Mouse (Mus musculus): ENCODE data around the gene Dnm3.

DNA sequence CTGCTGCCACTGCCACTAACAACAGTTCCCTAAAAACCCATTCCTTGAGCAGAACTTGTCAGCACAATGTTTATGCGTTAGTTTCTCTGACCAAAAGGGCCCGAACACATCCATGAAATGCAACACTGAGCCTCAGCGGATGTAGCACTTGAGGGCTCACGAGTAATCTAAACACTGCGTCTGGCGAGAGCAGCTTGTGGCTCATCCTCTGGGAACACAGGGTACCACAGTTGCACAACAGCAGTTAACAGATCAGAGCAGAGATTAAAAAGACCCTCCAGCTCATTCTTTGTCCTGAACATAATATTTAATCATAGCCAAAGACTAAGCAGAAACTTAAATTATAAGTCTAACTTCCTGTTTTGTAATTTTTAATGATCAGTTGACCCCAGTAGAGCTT is 305.0 kb downstream of the Dnm3 start:
- TF ChIP-seq POLR2A (IDR thresholded peaks at IDR 0.05; ENCODE audit: borderline replicate concordance, control insufficient read depth, low read depth, low read length): no peak
- no peak for TF ChIP-seq CTCF (IDR thresholded peaks at IDR 0.05; ENCODE audit: control insufficient read depth, insufficient read depth, low read length)
